Mouse (Mus musculus) splenic B cell, adult 2 months (primary cell): ENCODE measurements around the gene Trip12.

Experiments
- DNase-seq: peaks from one replicate; pipeline ENCODE4 v3.0.0-alpha.2; 2011; ENCODE audit warnings: low read depth, low spot score
- H3K27me3 ChIP-seq: 2 replicates; pipeline ENCODE4 v1.6.1; 2012; ENCODE audit warnings: mild to moderate bottlenecking, low read length, moderate library complexity, mixed read lengths; ENCODE audit not compliant: control insufficient read depth, poor library complexity, insufficient read depth, severe bottlenecking
- H3K36me3 ChIP-seq: 2 replicates; pipeline ENCODE4 v1.6.1; 2012; ENCODE audit warnings: mild to moderate bottlenecking, low read length, moderate library complexity, mixed read lengths; ENCODE audit not compliant: control insufficient read depth, poor library complexity, insufficient read depth, severe bottlenecking

The Trip12 gene

DNA sequence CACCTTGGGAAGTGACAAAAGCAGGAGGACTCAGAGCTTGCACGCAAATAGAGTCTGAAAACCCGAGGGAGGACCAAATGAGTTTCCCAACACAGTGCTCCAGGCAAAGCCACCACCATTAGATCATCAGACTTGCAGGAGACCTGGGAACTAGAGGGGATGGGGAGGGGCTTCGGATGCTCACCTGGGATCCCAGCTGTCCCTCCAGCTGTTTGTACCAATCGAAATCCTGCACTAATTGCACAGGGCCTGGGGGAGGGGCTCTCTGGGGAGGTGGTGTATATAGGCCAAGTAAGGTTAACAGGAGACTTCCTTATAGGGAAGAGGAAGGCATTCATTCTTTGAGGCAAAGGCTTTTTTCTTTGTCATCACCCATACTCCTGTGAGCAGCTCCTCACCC, 28.5 kb upstream of the Trip12 start:
- H3K27me3 ChIP-seq: no peaks in the 10 kb centered on the region
- DNase-seq: no peak

DNA sequence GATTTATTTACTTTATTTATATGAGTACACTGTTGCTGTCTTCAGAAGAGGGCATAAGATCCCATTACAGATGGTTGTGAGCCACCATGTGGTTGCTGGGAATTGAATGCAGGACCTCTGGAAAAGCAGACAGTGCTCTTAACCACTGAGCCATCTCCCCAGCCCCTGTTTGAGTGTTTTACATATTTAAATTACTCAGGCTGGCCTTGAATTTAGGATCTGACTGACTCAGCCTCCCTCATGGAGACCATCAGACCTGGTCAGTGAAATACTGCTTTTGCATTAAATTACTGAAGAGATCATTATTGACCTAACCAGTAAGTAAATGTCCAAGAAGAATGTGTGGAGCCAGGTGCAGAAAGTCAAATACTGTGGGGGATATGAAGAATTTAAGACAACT, 28.0 kb upstream of the Trip12 start:
- DNase-seq: no peak
- Histone ChIP-seq H3K27me3 (no peaks in the 10 kb centered on the region), H3K36me3 (no peaks in the 10 kb centered on the region)

More for the DNA sequence above, 28.5 kb upstream of the Trip12 start:
- no peaks in the 10 kb centered on the region for H3K36me3 ChIP-seq

DNA sequence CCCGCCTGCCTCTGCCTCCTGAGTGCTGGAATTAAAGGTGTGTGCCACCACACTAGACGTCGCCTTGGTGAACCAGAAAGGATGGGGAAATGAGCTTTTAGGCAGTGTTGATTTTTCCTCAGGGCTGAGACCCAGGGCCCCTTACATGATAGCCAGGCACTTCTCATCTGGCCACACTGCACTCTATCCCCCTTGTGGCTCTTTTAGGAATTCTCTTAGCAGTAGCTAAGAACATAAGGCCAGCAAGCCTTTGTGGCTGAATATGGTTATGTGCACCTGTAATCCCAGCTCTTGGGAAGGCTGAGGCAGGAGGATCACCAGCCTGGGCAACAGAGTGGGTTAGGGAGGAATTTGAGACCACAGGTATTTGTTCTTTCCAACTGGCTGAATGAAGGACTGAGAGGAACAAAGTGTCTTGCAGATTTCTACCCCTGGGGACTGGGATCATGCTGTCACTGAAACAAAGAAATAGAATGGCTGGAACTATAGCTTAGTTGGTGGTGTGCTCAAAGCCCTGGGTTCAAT, 26.5 kb upstream of the Trip12 start:
- DNase-seq: no peak
- Histone ChIP-seq H3K27me3 (no peaks in the 10 kb centered on the region), H3K36me3 (no peaks in the 10 kb centered on the region)

DNA sequence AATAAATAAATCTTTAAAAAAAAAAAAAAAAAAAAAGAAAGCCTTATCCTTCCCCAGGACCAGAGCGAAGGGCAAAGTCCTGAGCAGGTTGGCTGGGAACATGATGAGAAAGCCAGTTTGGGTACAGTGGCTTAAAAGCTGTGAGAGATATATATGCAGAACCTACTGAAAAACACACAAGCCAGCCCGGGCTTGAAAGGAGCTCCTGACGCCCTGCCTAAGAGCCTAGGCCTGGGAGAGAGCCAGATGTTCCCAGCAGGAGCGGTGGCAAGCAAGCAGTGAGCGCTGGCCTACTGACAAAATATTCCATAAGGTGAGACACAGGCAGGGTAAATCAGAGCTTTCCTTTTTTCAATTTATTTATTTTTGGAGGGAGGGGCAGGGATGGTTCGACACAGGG, 25.9 kb upstream of the Trip12 start:
- Histone ChIP-seq H3K36me3 (no peaks in the 10 kb centered on the region), H3K27me3 (no peaks in the 10 kb centered on the region)
- no peak for DNase-seq

DNA sequence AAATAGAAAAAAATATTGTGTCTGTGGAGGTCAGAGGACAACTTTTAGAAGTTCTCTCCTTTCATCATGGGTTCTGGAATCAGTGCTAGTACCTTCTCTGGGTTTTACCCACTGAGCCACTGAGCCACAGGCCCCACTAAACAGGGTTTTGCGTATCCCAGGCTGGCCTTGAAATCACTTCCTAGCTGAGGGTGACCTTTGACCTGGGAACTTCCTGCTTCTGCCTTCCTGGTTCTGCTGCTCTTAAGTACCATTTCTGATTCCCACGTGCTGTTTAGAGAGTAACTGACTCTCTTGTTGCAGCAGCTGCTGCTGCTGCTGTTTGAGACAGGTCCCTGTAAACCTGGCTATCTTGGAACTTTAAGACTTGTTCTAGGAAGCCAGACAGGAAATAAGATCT, 24.3 kb upstream of the Trip12 start:
- Histone ChIP-seq H3K36me3 (no peaks in the 10 kb centered on the region), H3K27me3 (no peaks in the 10 kb centered on the region)
- no peak for DNase-seq

DNA sequence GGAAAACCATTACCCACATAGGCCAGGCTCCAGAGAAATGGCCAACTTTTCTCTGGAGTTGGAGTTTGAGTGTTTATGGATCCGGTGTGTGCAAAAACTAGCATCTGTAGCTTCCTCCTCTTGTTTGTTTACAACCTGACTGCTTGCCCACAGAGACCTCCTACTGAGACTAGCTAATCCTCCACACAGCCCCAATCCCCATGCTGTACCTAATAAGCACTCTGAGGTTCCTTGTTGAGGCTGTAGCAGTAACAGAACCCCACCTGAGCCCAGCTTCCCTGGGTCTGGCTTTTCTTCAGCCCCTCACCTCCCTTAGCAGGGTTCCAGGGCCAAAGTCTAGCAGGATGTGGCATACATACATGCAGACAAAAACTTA, 20.9 kb upstream of the Trip12 start:
- Histone ChIP-seq H3K36me3 (no peaks in the 10 kb centered on the region), H3K27me3 (no peaks in the 10 kb centered on the region)
- DNase-seq: no peak

DNA sequence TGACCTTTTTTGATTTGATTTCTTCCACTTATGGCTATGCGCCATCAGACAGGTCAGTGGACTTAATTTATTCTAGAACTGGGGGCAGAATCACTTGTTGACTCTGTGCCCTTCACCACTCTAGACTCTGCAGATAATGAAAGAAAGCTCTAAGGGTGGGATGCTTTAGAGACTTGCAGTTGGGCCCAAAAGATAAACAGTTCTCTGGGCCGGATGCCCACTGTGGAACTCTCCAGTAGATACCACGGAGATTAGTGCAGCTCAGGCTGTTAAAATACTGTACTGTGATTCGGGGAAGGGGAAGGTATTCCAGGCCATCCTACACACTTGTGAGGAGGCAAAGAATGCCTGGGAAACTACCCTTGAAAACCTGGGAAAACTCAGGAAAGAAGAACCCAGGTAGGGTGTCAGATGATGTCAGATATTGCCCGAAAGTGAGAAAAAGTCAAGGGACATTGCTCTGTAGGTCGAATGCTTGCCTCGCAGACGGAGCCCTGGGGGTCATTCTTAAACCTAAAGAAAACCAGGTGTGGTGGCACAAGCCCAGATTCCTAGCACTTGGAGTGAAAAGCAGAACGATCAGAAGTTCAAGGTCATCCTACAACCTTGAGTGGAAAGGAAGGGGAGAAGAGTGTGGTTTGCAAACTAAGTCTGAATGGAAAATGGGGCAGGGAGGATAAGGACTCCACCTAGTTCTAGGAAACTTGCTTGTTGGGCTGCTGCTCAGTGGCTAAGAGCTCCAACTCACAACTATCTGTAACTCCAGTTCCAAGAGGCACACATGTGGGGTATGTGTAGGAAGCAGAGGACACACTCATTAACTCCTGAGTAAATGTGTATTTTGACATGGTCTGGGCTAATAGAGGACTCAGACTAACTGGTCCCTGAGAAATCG, 20.3 kb upstream of the Trip12 start:
- no peaks in the 10 kb centered on the region for H3K36me3 ChIP-seq
- H3K27me3 ChIP-seq: no peaks in the 10 kb centered on the region
- no peak for DNase-seq

DNA sequence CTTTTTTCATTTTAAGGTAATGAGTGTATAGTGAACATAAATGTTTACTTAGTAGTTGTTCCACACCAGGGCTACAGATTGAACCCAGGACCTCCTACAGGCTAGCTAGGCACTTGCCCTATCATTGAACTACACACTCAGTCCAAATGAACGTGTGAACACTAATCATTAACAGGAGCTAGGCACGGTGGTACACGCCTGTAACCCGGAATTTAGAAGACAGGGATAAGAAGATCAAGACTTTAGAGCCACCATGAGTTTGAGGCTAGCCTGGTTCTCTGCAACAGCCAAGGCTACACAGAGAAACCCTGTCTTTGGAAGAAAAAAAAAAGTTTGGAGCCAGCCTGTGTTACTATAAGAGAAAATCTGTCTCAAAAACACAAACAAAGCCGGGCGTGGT, 19.3 kb upstream of the Trip12 start:
- H3K27me3 ChIP-seq: no peaks in the 10 kb centered on the region
- no peak for DNase-seq
- H3K36me3 ChIP-seq: no peaks in the 10 kb centered on the region

DNA sequence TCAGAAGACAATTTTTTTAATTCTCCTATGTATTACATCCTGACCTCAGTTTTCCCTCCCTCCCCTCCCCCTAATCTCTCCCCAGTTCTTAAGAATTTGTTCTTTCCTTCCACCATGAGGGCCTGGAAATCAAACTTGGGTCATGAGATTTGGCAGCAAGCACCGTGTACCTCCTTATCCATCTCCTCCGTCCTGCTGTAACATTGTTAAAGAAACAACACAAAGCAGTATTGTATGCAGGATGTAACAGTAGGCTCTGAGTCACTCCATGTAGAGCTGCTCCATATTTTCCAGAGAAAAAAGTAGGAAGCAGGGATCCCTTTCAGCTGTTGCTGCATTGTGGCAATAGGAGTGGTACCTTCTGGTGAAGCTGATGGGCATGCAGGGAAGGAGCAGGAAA, 15.4 kb upstream of the Trip12 start:
- DNase-seq: no peak
- no peaks in the 10 kb centered on the region for H3K27me3 ChIP-seq
- H3K36me3 ChIP-seq: no peaks in the 10 kb centered on the region

DNA sequence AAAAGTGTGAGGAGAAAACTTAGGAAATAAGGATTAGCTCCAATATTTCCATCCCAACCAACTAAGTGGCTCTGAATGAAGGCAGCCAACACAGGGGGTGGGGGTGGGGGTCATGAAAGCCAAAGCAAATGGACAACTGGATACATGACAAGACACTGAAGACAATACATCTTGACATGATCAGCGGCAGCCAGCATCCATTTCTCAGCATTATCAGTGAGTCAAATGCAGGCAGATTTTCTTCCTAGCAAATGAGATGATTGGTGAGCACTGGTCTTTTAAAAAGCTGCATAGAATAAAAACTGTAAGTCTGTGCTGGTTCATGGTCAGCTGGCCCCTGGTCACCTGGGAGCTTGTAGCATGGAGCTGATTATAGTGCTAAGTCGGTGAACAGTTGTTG, 14.7 kb upstream of the Trip12 start:
- H3K27me3 ChIP-seq: no peaks in the 10 kb centered on the region
- DNase-seq: no peak
- no peaks in the 10 kb centered on the region for H3K36me3 ChIP-seq

DNA sequence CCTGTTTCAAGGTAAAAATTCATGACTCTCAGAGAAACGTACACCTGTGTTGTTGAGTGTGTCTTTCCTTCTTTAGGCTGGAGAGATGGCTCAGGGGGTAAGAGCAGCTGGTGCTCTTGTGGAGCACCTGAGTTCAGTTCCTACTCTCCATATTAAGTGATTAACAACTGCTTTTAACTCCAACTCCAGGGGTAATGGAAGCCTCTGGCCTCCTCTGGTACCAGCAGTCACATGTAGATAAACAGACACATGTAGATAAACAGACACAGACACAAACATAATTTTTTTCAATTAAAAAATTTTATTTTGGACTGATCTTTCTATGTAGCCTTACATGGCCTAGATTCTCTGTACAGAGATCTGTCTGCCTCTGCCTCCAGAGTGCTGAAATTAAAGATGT, 13.4 kb upstream of the Trip12 start:
- Histone ChIP-seq H3K27me3 (no peaks in the 10 kb centered on the region), H3K36me3 (no peaks in the 10 kb centered on the region)
- DNase-seq: no peak

DNA sequence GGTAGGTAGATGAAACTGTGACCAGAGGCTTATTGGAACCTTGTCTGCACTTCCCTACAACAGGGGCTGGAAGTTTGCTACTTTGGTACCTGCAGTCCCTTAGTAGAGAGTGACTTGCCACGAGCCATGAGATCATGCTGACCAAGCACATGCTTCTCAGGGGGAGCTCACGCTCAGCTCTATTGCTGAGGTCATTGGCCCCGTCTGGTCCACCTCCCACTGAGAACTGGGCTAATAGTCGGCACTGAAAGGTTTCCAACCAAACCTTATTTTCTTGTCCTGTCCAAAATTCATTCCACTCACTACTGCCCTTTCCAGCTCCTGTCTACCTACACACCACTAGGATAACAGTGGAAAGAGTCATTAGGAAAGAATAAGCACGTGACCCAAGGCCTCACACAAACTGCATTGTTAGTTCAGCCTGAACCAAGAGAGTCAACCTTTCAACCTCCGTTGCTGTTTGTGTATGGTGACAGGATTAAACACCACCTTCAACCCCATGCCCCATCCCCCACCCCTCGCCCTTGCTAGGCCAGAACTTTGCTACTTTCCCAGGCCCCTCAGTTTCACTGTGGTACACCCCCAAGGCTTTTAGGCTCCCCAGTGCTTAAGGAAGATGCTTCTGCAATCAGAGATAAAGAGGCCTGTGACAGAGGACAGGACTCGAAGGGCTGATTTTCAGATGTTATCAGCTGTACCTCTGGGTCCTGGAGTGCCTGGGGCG, 11.4 kb upstream of the Trip12 start:
- H3K27me3 ChIP-seq: no peaks in the 10 kb centered on the region
- no peak for DNase-seq
- no peaks in the 10 kb centered on the region for H3K36me3 ChIP-seq

DNA sequence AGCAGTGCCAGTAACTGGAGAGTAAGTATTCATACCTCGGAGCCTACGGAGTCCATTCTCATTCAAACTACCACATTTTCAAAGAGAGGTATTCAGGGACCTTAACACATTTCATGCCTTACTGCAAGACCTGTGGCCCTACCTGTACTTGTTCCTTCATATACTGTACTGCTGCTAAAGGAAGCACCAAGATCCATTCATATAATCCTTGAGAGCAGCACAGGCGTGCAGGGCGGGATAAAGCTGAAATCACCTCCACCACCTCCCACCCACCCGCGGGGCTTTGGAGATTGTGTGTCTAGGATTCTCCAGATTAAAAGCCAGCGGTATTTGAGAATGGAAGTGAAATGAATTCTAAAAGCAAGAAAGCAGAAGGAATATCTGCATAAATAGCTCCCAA, 10.2 kb upstream of the Trip12 start:
- Histone ChIP-seq H3K27me3 (no peaks in the 10 kb centered on the region), H3K36me3 (no peaks in the 10 kb centered on the region)
- no peak for DNase-seq

DNA sequence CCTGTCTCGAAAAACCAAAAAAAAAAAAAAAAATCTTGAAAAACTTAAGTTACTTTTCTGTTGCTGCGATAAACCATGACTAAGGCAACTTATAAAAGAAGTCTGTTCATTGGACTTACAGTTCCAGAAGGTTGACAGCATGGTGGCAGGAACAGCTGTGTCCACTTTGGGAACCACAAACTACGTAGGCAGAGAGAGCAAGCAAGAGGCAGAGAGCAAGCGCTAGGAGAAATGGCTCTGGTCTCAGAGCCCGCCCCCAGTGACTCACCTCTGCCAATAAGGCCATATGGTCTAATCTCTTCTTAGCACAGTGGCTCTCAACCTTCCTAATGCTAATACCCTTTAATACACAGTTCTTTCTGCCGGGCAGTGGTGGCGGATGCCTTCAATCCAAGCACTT, 9.5 kb upstream of the Trip12 start:
- no peak for DNase-seq
- H3K36me3 ChIP-seq: no peaks in the 10 kb centered on the region

DNA sequence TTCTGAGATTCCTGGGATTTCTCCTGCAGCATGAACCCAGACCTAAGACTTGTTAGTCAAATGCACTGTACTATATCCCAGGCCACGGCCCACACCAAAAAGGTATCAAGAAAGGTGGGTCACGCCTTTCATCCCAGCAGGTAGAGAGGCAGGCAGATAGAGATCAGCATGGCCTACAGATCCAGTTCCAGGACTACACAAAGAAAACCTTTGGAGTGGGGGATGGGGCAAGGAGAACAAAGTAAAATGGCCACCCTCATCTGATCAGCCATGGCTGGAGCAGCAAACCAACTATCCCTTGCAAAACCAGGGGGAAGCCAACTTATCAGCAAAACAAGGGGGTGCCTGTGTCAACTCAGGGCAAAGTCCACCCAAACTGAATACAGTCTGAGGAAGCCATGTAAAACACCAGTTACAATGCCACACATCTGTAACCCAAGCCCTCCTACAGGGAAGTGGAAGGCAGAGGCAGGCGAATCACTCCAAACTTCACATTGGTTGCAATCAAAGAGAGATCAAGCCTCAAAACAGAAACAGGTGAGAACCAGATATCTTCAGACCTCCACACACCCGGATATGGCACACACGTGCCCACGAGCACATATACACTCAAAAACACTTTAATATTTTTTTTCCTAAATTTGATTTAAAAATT, 8.6 kb upstream of the Trip12 start:
- DNase-seq: no peak
- no peaks in the 10 kb centered on the region for H3K27me3 ChIP-seq
- H3K36me3 ChIP-seq: no peaks in the 10 kb centered on the region

More for the DNA sequence above, 9.5 kb upstream of the Trip12 start:
- no peaks in the 10 kb centered on the region for H3K27me3 ChIP-seq
